Mouse (Mus musculus) forebrain, embryonic 11.5 days (tissue): ENCODE measurements at regions not wholly inside any gene's neighbourhood (a gene's known extent, or its start where the extent isn't known, plus 50 kb on each side); places are given as distances from the start of the nearest gene placed in this dataset.

ENCODE experiments used
- ATAC-seq: fragments of 200-750 bp; cut with Nextera tagmentation; replicated peaks from 2 replicates; pipeline ENCODE4 v1.8.0; 2017; ENCODE audit warnings: moderate TSS enrichment; ENCODE audit not compliant: low FRiP score
- DNase-seq: peaks from one replicate; pipeline ENCODE4 v3.0.0-alpha.2; 2017; ENCODE audit warnings: low spot score
- H3K27ac ChIP-seq: fragments of 300-500 bp; sonication (generic); 2 replicates; pipeline ENCODE4 v1.5.1; 2014; ENCODE audit warnings: low read depth, low read length
- H3K27me3 ChIP-seq: fragments of 300-500 bp; sonication (generic); 2 replicates; pipeline ENCODE4 v1.6.1; 2014; ENCODE audit warnings: mild to moderate bottlenecking, low read length, mixed read lengths; ENCODE audit not compliant: control insufficient read depth, insufficient read depth
- H3K36me3 ChIP-seq: fragments of 300-500 bp; sonication (generic); 2 replicates; pipeline ENCODE4 v1.6.1; 2014; ENCODE audit warnings: mild to moderate bottlenecking, low read length, moderate library complexity, mixed read lengths; ENCODE audit not compliant: control insufficient read depth, insufficient read depth
- H3K4me1 ChIP-seq: fragments of 300-500 bp; sonication (generic); replicated peaks from 2 replicates; pipeline ENCODE4 v1.6.1; 2014; ENCODE audit warnings: low read length, mixed read lengths; ENCODE audit not compliant: control insufficient read depth, insufficient read depth
- H3K4me2 ChIP-seq: fragments of 300-500 bp; sonication (generic); 2 replicates; pipeline ENCODE4 v1.6.1; 2014; ENCODE audit warnings: low read depth, mild to moderate bottlenecking, low read length, moderate library complexity, mixed read lengths; ENCODE audit not compliant: severe bottlenecking
- H3K4me3 ChIP-seq: fragments of 300-500 bp; sonication (generic); 2 replicates; pipeline ENCODE4 v1.5.1; 2014; ENCODE audit warnings: low read depth, low read length
- H3K9ac ChIP-seq: fragments of 300-500 bp; sonication (generic); 2 replicates; pipeline ENCODE4 v1.6.1; 2014; ENCODE audit warnings: low read length
- H3K9me3 ChIP-seq: fragments of 300-500 bp; sonication (generic); 2 replicates; pipeline ENCODE4 v1.6.1; 2016; ENCODE audit warnings: low read length, mixed read lengths; ENCODE audit not compliant: control insufficient read depth
- WGBS: fragments of 180-500 bp; shearing (Covaris S2); extraction: QIAGEN DNeasy Blood & Tissue Kit; methylation state at CpG from one replicate; pipeline ENCODE4 v1.1.7; 2014; 5-methylcytosine and 5-hydroxymethylcytosine counted together

- DNase-seq (peak; percentile 68), ATAC-seq (no peak)
- no peak overlapping the region for H3K4me3 ChIP-seq
- no peaks in the 10 kb centered on the region for H3K27me3 ChIP-seq
- no peak overlapping the region for H3K27ac ChIP-seq
- H3K4me1 ChIP-seq: no peaks in the 10 kb centered on the region
- 0 out of 2 replicates have a peak overlapping the region, but pooled peaks have one; percentile 0 for H3K4me2 ChIP-seq
- H3K9me3 ChIP-seq: peaks cover 6% of the 10 kb centered on the region; the same call in 1 of the 2 replicates
- H3K9ac ChIP-seq: no peak overlapping the region
- H3K36me3 ChIP-seq: no peaks in the 10 kb centered on the region
- WGBS: 22% methylated on average over 7 of the region's 7 CpGs
These were observed 159.5 kb downstream of the Gm19935 start for GRCm38 (mm10) chr8:90657641-90658051.

DNA sequence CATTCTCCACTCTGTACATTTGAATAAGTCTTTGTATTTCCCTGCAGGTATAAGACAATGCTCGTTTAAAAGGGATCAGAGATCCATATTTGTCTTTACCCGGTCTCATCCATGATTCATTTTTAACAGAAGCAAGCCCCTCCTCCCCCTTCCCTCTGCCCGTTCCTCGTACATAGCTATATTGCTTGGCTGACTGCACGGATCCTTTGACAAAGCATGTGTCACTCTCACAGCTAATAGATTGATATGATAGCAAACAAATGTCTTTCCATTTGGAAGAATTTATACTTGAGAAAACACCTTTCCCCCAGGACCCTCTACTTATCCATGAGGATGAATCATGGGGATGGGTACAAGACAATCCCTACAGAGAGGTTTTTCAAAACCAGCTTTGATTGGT lies 160.1 kb downstream of the Gm19935 start:
- Histone ChIP-seq H3K4me2 (0 out of 2 replicates have a peak overlapping the region, but pooled peaks have one; percentile 0), H3K9me3 (peaks cover 3% of the 10 kb centered on the region; the same call in 1 of the 2 replicates), H3K4me3 (no peak overlapping the region), H3K36me3 (no peaks in the 10 kb centered on the region), H3K27ac (no peak overlapping the region), H3K9ac (no peak overlapping the region), H3K4me1 (no peaks in the 10 kb centered on the region), H3K27me3 (no peaks in the 10 kb centered on the region)
- 45% methylated on average over 5 of the region's 5 CpGs for WGBS
- ATAC-seq: no peak
- DNase-seq: no peak

DNA sequence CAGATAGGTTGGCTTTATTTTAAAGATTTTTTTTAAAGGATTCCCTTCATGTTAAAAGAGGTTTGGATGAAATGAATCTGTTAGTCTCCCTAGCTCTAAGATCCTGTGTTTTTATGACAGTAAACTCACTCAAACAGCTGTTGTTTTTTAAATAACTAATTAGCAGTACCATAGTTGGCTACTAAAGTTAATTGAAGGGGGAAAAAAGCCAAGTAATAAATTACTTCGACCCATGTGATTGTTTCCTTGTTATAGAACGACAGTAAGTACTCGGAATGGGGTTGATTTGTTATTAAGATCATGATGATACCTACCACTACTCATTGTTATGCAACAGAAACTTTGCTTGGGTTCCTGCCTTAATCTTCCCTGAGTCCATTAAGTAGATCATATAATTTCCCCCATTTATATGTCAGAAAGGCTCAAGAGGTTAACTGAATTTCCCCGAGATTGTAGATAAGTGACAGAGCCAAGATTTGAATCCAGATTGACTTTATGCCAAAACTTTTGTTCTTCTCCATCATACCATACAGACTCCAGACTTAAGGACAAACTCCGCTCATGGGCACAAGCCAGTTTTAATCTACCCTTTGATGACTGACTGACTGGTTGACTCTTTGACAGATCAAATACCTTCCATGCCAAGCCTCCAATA lies 160.6 kb downstream of the Gm19935 start:
- Histone ChIP-seq H3K4me3 (no peak overlapping the region), H3K9ac (no peak overlapping the region), H3K36me3 (no peaks in the 10 kb centered on the region), H3K4me1 (no peaks in the 10 kb centered on the region), H3K27me3 (no peaks in the 10 kb centered on the region), H3K27ac (no peak overlapping the region), H3K9me3 (no peaks in the 10 kb centered on the region), H3K4me2 (no peak overlapping the region)
- WGBS: 72% methylated on average over 5 of the region's 5 CpGs
- no peak for DNase-seq
- ATAC-seq: no peak

GRCm38 (mm10) chr8:90654786-90655185 lies 162.4 kb downstream of the Gm19935 start:
- no peaks in the 10 kb centered on the region for H3K4me1 ChIP-seq
- H3K36me3 ChIP-seq: no peaks in the 10 kb centered on the region
- WGBS: 97% methylated on average over 2 of the region's 2 CpGs
- no peak overlapping the region for H3K4me3 ChIP-seq
- no peak overlapping the region for H3K4me2 ChIP-seq
- H3K27me3 ChIP-seq: no peaks in the 10 kb centered on the region
- H3K27ac ChIP-seq: no peak overlapping the region
- no peak for DNase-seq
- H3K9me3 ChIP-seq: no peaks in the 10 kb centered on the region
- H3K9ac ChIP-seq: no peak overlapping the region
- no peak for ATAC-seq

DNA sequence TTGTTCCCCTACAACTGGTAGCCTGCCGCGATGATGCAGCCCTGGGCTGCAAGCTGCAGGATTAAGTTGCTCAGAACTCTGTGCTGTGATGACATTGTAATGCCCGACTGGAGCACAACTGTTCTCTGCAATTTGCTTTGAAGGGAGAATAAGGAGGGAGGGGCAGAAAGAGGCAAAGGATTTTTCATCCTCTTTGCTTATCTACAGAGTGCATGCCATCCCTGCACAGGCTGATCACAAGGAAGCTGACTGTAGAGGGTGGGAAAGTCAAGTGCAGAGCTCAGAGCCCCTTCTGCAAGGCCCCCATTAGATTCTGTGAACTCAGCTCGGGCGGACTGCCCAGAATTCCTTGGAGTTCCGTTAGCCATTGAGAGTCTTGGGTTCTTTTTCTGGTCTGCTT lies 174.8 kb downstream of the Gm19935 start:
- WGBS: 55% methylated on average over 6 of the region's 6 CpGs
- ATAC-seq: no peak
- Histone ChIP-seq H3K27me3 (no peaks in the 10 kb centered on the region), H3K4me2 (no peak overlapping the region), H3K27ac (no peak overlapping the region), H3K4me3 (no peak overlapping the region), H3K9me3 (no peaks in the 10 kb centered on the region), H3K36me3 (no peaks in the 10 kb centered on the region), H3K4me1 (no peaks in the 10 kb centered on the region), H3K9ac (no peak overlapping the region)
- no peak for DNase-seq

DNA sequence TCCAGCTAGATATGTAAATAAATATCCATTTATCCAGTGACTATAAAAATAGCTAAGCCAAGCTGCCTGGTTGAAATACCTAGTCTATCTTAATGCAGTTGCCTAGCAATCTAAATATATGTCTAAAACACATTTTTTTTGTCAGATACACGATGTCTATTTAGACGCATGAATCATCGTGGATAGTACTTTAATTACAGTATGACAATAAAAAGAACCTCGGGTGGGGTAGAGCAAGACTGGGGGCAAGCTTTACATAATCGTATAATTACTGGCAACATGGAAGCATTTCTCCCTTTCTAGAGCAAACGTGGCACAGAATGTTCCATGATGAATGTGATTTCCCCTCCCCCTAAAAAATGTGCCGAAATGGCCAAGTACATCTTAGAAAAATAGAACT lies 180.4 kb downstream of the Gm19935 start:
- 94% methylated on average over 7 of the region's 7 CpGs for WGBS
- no peak overlapping the region for H3K9ac ChIP-seq
- no peaks in the 10 kb centered on the region; the same call in 1 of the 2 replicates for H3K4me1 ChIP-seq
- H3K27me3 ChIP-seq: no peaks in the 10 kb centered on the region
- no peaks in the 10 kb centered on the region for H3K9me3 ChIP-seq
- H3K36me3 ChIP-seq: no peaks in the 10 kb centered on the region
- no peak overlapping the region for H3K4me2 ChIP-seq
- DNase-seq (no peak), ATAC-seq (no peak)
- no peak overlapping the region for H3K27ac ChIP-seq
- H3K4me3 ChIP-seq: no peak overlapping the region

DNA sequence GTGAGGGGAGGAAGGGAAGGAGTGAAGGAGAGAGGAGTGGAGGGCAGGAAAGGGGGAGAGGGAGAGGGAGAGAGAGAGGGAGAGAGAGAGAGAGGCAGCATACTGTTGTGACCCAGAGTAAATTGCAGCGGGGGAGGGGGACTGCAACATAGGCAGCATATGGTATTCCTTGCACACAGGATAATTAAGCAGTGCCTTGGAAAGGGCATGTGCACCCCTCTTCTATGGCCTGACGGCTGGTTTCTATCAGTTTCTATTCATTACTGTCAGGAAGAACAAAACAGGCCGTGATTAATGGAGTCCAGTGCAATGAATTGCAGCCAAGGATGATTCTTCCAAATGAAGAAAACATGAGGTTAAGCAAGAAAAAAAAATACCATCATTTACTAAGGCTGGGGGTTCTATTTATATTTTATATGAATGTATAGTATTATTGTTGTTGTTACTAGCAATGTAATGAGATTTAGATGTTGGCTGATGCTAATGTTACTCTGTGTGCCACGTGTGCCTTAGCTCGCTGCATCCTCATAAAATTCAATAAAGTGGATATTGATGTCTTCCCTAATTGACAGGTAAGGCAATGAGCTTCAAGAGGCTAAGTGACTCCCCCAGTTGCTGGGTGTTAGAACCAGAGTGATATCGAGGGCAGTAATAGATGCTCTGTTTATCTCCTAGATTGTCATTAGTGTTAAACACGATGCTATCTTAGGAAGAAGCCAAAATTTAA lies 181.3 kb downstream of the Gm19935 start:
- H3K4me3 ChIP-seq: no peak overlapping the region
- no peak overlapping the region for H3K9ac ChIP-seq
- DNase-seq: peak; percentile 67
- H3K4me2 ChIP-seq: no peak overlapping the region
- peak; percentile 79 for ATAC-seq
- H3K27me3 ChIP-seq: no peaks in the 10 kb centered on the region
- H3K4me1 ChIP-seq: no peaks in the 10 kb centered on the region; the same call in 1 of the 2 replicates
- H3K27ac ChIP-seq: no peak overlapping the region; the same call in 1 of the 2 replicates
- no peaks in the 10 kb centered on the region for H3K9me3 ChIP-seq
- H3K36me3 ChIP-seq: no peaks in the 10 kb centered on the region
- WGBS: 59% methylated on average over 7 of the region's 7 CpGs

GRCm38 (mm10) chr8:90630796-90631195 lies 186.4 kb downstream of the Gm19935 start:
- ATAC-seq (no peak), DNase-seq (no peak)
- no peaks in the 10 kb centered on the region for H3K9me3 ChIP-seq
- no peak overlapping the region for H3K27ac ChIP-seq
- whole genome bisulfite sequencing: 88% methylated on average over 1 of the region's 1 CpGs
- no peak overlapping the region for H3K4me3 ChIP-seq
- no peaks in the 10 kb centered on the region for H3K27me3 ChIP-seq
- H3K4me1 ChIP-seq: no peaks in the 10 kb centered on the region
- H3K9ac ChIP-seq: no peak overlapping the region
- H3K36me3 ChIP-seq: no peaks in the 10 kb centered on the region
- H3K4me2 ChIP-seq: no peak overlapping the region
